In the genomic region with DNA sequence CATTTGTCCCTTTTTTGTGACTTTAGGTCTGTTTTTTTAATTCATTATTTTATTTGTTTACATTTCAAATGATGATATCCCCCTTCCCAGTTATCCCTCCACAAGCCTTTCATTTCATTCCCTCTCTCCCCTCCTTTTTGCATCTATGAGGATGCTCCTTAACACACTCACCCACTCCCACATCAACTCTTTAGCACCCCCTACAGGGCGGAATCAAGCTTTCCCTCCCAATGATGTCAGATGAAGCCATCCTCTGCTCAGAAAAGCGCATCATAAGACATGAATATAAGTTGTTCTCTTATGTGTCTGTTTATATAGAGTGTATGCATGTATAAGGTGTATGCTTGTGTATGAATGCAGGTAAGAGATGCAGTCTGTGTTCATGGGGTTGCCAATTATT, we compare ENCODE assay signal across 16 mouse cellular contexts.
DNase-seq lines count a peak whose midpoint lies in the region; ATAC-seq and TF ChIP-seq lines count a peak whose summit lies in the region.
"Had no signal": no experiment of that assay in that cellular context is flagged by ENCODE, and none has a peak within 500 bp of the region (broad histone marks: within the 10 kb centered on the region; RNA-seq: fewer than 3 reads in every experiment).

No protein-coding gene starts in this region.

- in situ Hi-C loops in Patski (cut with MboI; ENCODE audit: low pct_unique_long_range_greater_than_20kb), result no loop called here

- WGBS in lung, embryonic 14.5 days, result 48% methylated on average over 2 of the region's 2 CpGs
- WGBS in lung, postnatal 0 days, result 43% methylated on average over 2 of the region's 2 CpGs

- no peaks in the 10 kb centered on the region for H3K9me3 ChIP-seq in lung, embryonic 14.5 days (ENCODE audit: low read depth, low read length)
- H3K9me3 ChIP-seq in lung, postnatal 0 days (ENCODE audit: low read length), result no peaks in the 10 kb centered on the region
- H3K9me3 ChIP-seq: embryonic facial prominence, embryonic 15.5 days; intestine, embryonic 15.5 days had no signal

- H3K9ac ChIP-seq in lung, embryonic 14.5 days, result no peak overlapping the region
- H3K9ac ChIP-seq in lung, postnatal 0 days (replicated peaks; ENCODE audit: low read depth), result no peak overlapping the region
- H3K9ac ChIP-seq: embryonic facial prominence, embryonic 15.5 days; intestine, embryonic 15.5 days; liver, embryonic 14.5 days had no signal

- intact Hi-C loops in heart, postnatal 36 days (cut with DNase I), result no loop called here

- peak; percentile 35; the same call in 1 of the 2 replicates for TF ChIP-seq CTCF in lung, embryonic 14.5 days (IDR thresholded peaks at IDR 0.05; ENCODE audit: low read depth)
- TF ChIP-seq CTCF in lung, postnatal 0 days (IDR thresholded peaks at IDR 0.05), result no peak
- TF ChIP-seq CTCF in Patski (IDR thresholded peaks at IDR 0.05), result peak; percentile 17

- H3K27ac ChIP-seq in lung, embryonic 14.5 days (ENCODE audit: low read depth), result no peak overlapping the region
- H3K27ac ChIP-seq in lung, postnatal 0 days (ENCODE audit: low read length), result no peak overlapping the region
- H3K27ac ChIP-seq: embryonic facial prominence, embryonic 15.5 days; intestine, embryonic 15.5 days; liver, embryonic 14.5 days had no signal

- POLR2A ChIA-PET in Patski (lab: Charles Lee), result no interaction called here

- no peaks in the 10 kb centered on the region for H3K4me1 ChIP-seq in lung, embryonic 14.5 days (ENCODE audit: insufficient read depth)
- H3K4me1 ChIP-seq in lung, postnatal 0 days (ENCODE audit: insufficient read depth, low read depth, low read length), result no peaks in the 10 kb centered on the region
- H3K4me1 ChIP-seq: embryonic facial prominence, embryonic 15.5 days; intestine, embryonic 15.5 days had no signal

- H3K36me3 ChIP-seq in lung, embryonic 14.5 days (ENCODE audit: insufficient read depth), result no peaks in the 10 kb centered on the region
- H3K36me3 ChIP-seq in lung, postnatal 0 days (ENCODE audit: insufficient read depth, low read length), result no peaks in the 10 kb centered on the region
- H3K36me3 ChIP-seq: embryonic facial prominence, embryonic 15.5 days; intestine, embryonic 15.5 days had no signal

- DNase-seq in cerebellum, postnatal 10 days, result peak; percentile 22 to 26
- DNase-seq in cerebellum, adult 11 months, result no peak
- DNase-seq in lung, embryonic 14.5 days, result peak; percentile 14
- DNase-seq in lung, postnatal 0 days (ENCODE audit: low spot score), result no peak
- no peak for DNase-seq in Patski (ENCODE audit: low read depth, low spot score)
- peak; percentile 4 for DNase-seq in mesoderm, embryonic 11.5 days (ENCODE audit: low read depth, low spot score)
- no peak for DNase-seq in heart, postnatal 36 days
- DNase-seq in left cerebral cortex, adult 18-20 months (ENCODE audit: low spot score in 2 of 2), result no peak
- DNase-seq: cerebellum, adult 9-10 months; gastrocnemius, postnatal 25 days; lung, postnatal 36 days; right cerebral cortex, postnatal 25 days had no signal

- TF ChIP-seq EP300 in lung, postnatal 0 days (IDR thresholded peaks at IDR 0.05), result no peak

- H3K4me2 ChIP-seq in lung, embryonic 14.5 days, result no peak overlapping the region
- H3K4me2 ChIP-seq in lung, postnatal 0 days (replicated peaks; ENCODE audit: low read depth, low read length), result no peak overlapping the region
- H3K4me2 ChIP-seq: embryonic facial prominence, embryonic 15.5 days; intestine, embryonic 15.5 days had no signal

- no peak for ATAC-seq in lung, embryonic 14.5 days (ENCODE audit: insufficient read depth)
- ATAC-seq in lung, postnatal 0 days, result no peak
- no peak for ATAC-seq in Patski
- ATAC-seq: forebrain, embryonic 16.5 days; intestine, embryonic 15.5 days had no signal

- no peaks in the 10 kb centered on the region for H3K27me3 ChIP-seq in lung, embryonic 14.5 days (ENCODE audit: insufficient read depth, low read length)
- no peaks in the 10 kb centered on the region for H3K27me3 ChIP-seq in lung, postnatal 0 days (replicated peaks; ENCODE audit: insufficient read depth, low read length)
- no peaks in the 10 kb centered on the region for H3K27me3 ChIP-seq in Patski
- H3K27me3 ChIP-seq: embryonic facial prominence, embryonic 15.5 days; intestine, embryonic 15.5 days had no signal

- CTCF ChIA-PET in Patski (lab: Charles Lee), result no interaction called here

- no peak overlapping the region for H3K4me3 ChIP-seq in lung, embryonic 14.5 days (ENCODE audit: low read depth, low read length)
- no peak overlapping the region for H3K4me3 ChIP-seq in lung, postnatal 0 days (ENCODE audit: low read depth, low read length)
- H3K4me3 ChIP-seq: embryonic facial prominence, embryonic 15.5 days; intestine, embryonic 15.5 days had no signal

Comparison
In these comparisons a context has a peak if more than half of its experiments do, and no peak if none do; other contexts are left out.
1. DNase-seq: peak in cerebellum, postnatal 10 days (2 of 2), lung, embryonic 14.5 days (single experiment) and mesoderm, embryonic 11.5 days (single experiment); none in cerebellum, adult 11 months (single experiment), lung, postnatal 0 days (single experiment), Patski (single experiment), heart, postnatal 36 days (0 of 2) and left cerebral cortex, adult 18-20 months (0 of 2).